In the genomic region with DNA sequence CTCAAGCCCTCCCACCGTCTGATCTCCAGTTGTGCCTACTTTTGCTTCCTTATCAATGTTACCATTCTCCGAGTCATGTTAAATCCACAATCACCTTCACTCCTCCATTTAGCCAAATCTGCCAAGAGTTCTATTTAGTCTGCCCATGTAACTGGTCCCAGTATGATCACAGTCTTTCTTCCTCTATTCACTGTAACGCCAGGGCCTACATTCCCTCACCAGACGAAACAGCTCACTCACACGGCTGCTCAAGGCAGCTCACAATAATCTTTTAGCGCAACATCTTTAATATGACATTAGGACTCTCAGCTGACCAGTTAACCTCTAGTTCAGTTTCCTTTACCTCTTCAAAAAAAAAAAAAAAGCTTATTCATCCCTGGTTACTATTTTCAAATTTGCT, we compare ENCODE assay signal across 21 mouse cellular contexts. TPM values are rescaled to one million over a fixed set of nuclear protein-coding genes. Genes with fewer than 3 reads are reported as not detected.
"Had no signal": no experiment of that assay in that cellular context is flagged by ENCODE, and none has a peak within 500 bp of the region (broad histone marks: within the 10 kb centered on the region; RNA-seq: fewer than 3 reads in every experiment).

No protein-coding gene starts in this region.

- H3K9ac ChIP-seq: limb, embryonic 13.5 days; liver, embryonic 14.5 days; liver, postnatal 0 days; midbrain, embryonic 13.5 days; neural tube, embryonic 13.5 days had no signal

- H3K27me3 ChIP-seq: limb, embryonic 13.5 days; megakaryocyte, embryonic 14.5 days; midbrain, embryonic 13.5 days; neural tube, embryonic 13.5 days had no signal

- ATAC-seq: intestine, postnatal 0 days; liver, postnatal 0 days; midbrain, embryonic 13.5 days; midbrain, embryonic 16.5 days had no signal

- H3K4me3 ChIP-seq: layer of hippocampus, adult 2 months; limb, embryonic 10.5 days; limb, embryonic 13.5 days; megakaryocyte, embryonic 14.5 days; midbrain, embryonic 10.5 days; midbrain, embryonic 13.5 days; myocyte; neural tube, embryonic 13.5 days had no signal

- H3K36me3 ChIP-seq: limb, embryonic 10.5 days; limb, embryonic 13.5 days; midbrain, embryonic 10.5 days; midbrain, embryonic 13.5 days; neural tube, embryonic 13.5 days had no signal

- H3K4me2 ChIP-seq: limb, embryonic 13.5 days; midbrain, embryonic 13.5 days; neural tube, embryonic 13.5 days had no signal

- H3K4me1 ChIP-seq: limb, embryonic 10.5 days; limb, embryonic 13.5 days; megakaryocyte, embryonic 14.5 days; midbrain, embryonic 10.5 days; midbrain, embryonic 13.5 days; neural tube, embryonic 13.5 days had no signal

- H3K27ac ChIP-seq: kidney, postnatal 0 days; layer of hippocampus, adult 2 months; limb, embryonic 10.5 days; limb, embryonic 13.5 days; liver, embryonic 14.5 days; midbrain, embryonic 10.5 days; midbrain, embryonic 13.5 days; neural tube, embryonic 13.5 days; stomach, postnatal 0 days had no signal

- H3K9me3 ChIP-seq: limb, embryonic 10.5 days; limb, embryonic 13.5 days; midbrain, embryonic 10.5 days; midbrain, embryonic 13.5 days; neural tube, embryonic 13.5 days had no signal

- DNase-seq: kidney, adult 2 months; kidney, postnatal 25 days; layer of hippocampus, adult 9-11 months; liver; liver, postnatal 0 days; thymus, postnatal 25 days had no signal

RNA-seq across cellular contexts. Expression of a gene that starts 7.2 kb away (rescaled TPM):
- total RNA-seq: monocyte, adult 5-6 weeks; neutrophil, adult 5-6 weeks had no signal
